Mouse (Mus musculus): ENCODE data around the gene Olfr1012. TPM values are rescaled to one million over a fixed set of nuclear protein-coding genes. Genes with fewer than 3 reads are reported as not detected.

Olfr1012 gene
- polyA plus RNA-seq, 1 experiment from 2014 or later, result not detected

Other genes starting within 250 kb of the Olfr1012 start
- 5.4 and 8.7 TPM in 2 replicates for gene 4833423E24Rik, start 243.7 kb downstream of the Olfr1012 start, polyA plus RNA-seq (2015; fragmentation: Nextera tagmentation; extraction: Ambion mirVana)
- gene Olfr996, start 183.6 kb downstream of the Olfr1012 start, polyA plus RNA-seq (2015; fragmentation: Nextera tagmentation; extraction: Ambion mirVana), result not detected in 2 replicates
- not detected in 2 replicates for gene Olfr998, start 173.8 kb downstream of the Olfr1012 start, polyA plus RNA-seq (2015; fragmentation: Nextera tagmentation; extraction: Ambion mirVana)
- not detected in 2 replicates for gene Olfr1000, start 150.9 kb downstream of the Olfr1012 start, polyA plus RNA-seq (2015; fragmentation: Nextera tagmentation; extraction: Ambion mirVana)
- not detected in 2 replicates for gene Olfr1002, start 112.1 kb downstream of the Olfr1012 start, polyA plus RNA-seq (2015; fragmentation: Nextera tagmentation; extraction: Ambion mirVana)
- gene Olfr154, start 98.3 kb downstream of the Olfr1012 start, polyA plus RNA-seq (2015; fragmentation: Nextera tagmentation; extraction: Ambion mirVana), result not detected in 2 replicates
- not detected in 2 replicates for gene Olfr1006, start 84.0 kb downstream of the Olfr1012 start, polyA plus RNA-seq (2015; fragmentation: Nextera tagmentation; extraction: Ambion mirVana)
- gene Olfr1008, start 73.3 kb downstream of the Olfr1012 start, polyA plus RNA-seq (2015; fragmentation: Nextera tagmentation; extraction: Ambion mirVana), result not detected in 2 replicates
- gene Olfr1009, start 47.3 kb downstream of the Olfr1012 start, polyA plus RNA-seq (2015; fragmentation: Nextera tagmentation; extraction: Ambion mirVana), result not detected in 2 replicates
- not detected in 2 replicates for gene Olfr1013, start 4.3 kb upstream of the Olfr1012 start, polyA plus RNA-seq (2015; fragmentation: Nextera tagmentation; extraction: Ambion mirVana)
- gene Olfr1014, start 9.9 kb upstream of the Olfr1012 start, polyA plus RNA-seq (2015; fragmentation: Nextera tagmentation; extraction: Ambion mirVana), result not detected in 2 replicates
- not detected in 2 replicates for gene Olfr1015, start 19.3 kb upstream of the Olfr1012 start, polyA plus RNA-seq (2015; fragmentation: Nextera tagmentation; extraction: Ambion mirVana)
- gene Olfr1016, start 39.8 kb upstream of the Olfr1012 start, polyA plus RNA-seq (2015; fragmentation: Nextera tagmentation; extraction: Ambion mirVana), result not detected in 2 replicates
- not detected in 2 replicates for gene Olfr1018, start 55.7 kb upstream of the Olfr1012 start, polyA plus RNA-seq (2015; fragmentation: Nextera tagmentation; extraction: Ambion mirVana)
- gene Olfr1019, start 82.7 kb upstream of the Olfr1012 start, polyA plus RNA-seq (2015; fragmentation: Nextera tagmentation; extraction: Ambion mirVana), result not detected in 2 replicates
- gene Olfr1020, start 84.3 kb upstream of the Olfr1012 start, polyA plus RNA-seq (2015; fragmentation: Nextera tagmentation; extraction: Ambion mirVana), result not detected in 2 replicates
- gene Olfr1022, start 105.8 kb upstream of the Olfr1012 start, polyA plus RNA-seq (2015; fragmentation: Nextera tagmentation; extraction: Ambion mirVana), result not detected in 2 replicates
- gene Olfr1023, start 122.9 kb upstream of the Olfr1012 start, polyA plus RNA-seq (2015; fragmentation: Nextera tagmentation; extraction: Ambion mirVana), result not detected in 2 replicates
- gene Olfr1024, start 142.3 kb upstream of the Olfr1012 start, polyA plus RNA-seq (2015; fragmentation: Nextera tagmentation; extraction: Ambion mirVana), result not detected in 2 replicates
- gene Olfr1025-ps1, start 152.4 kb upstream of the Olfr1012 start, polyA plus RNA-seq (2015; fragmentation: Nextera tagmentation; extraction: Ambion mirVana), result not detected in 2 replicates
- gene Olfr1026, start 158.8 kb upstream of the Olfr1012 start, polyA plus RNA-seq (2015; fragmentation: Nextera tagmentation; extraction: Ambion mirVana), result not detected in 2 replicates
- not detected in 2 replicates for gene Olfr1028, start 187.7 kb upstream of the Olfr1012 start, polyA plus RNA-seq (2015; fragmentation: Nextera tagmentation; extraction: Ambion mirVana)
- gene Olfr1029, start 211.1 kb upstream of the Olfr1012 start, polyA plus RNA-seq (2015; fragmentation: Nextera tagmentation; extraction: Ambion mirVana), result not detected in 2 replicates
- gene Olfr1030, start 216.5 kb upstream of the Olfr1012 start, polyA plus RNA-seq (2015; fragmentation: Nextera tagmentation; extraction: Ambion mirVana), result not detected in 2 replicates
- gene Olfr1031, start 227.5 kb upstream of the Olfr1012 start, polyA plus RNA-seq (2015; fragmentation: Nextera tagmentation; extraction: Ambion mirVana), result not detected in 2 replicates
- gene Olfr1032, start 242.8 kb upstream of the Olfr1012 start, polyA plus RNA-seq (2015; fragmentation: Nextera tagmentation; extraction: Ambion mirVana), result not detected in 2 replicates